Mouse (Mus musculus) splenic B cell, adult 2 months (primary cell): ENCODE data around the gene Atp2a3.

Source experiments
- DNase-seq: peaks from one replicate; pipeline ENCODE4 v3.0.0-alpha.2; 2011; ENCODE audit warnings: low read depth, low spot score
- H3K27me3 ChIP-seq: 2 replicates; pipeline ENCODE4 v1.6.1; 2012; ENCODE audit warnings: mild to moderate bottlenecking, low read length, moderate library complexity, mixed read lengths; ENCODE audit not compliant: control insufficient read depth, poor library complexity, insufficient read depth, severe bottlenecking
- H3K36me3 ChIP-seq: 2 replicates; pipeline ENCODE4 v1.6.1; 2012; ENCODE audit warnings: mild to moderate bottlenecking, low read length, moderate library complexity, mixed read lengths; ENCODE audit not compliant: control insufficient read depth, poor library complexity, insufficient read depth, severe bottlenecking

Atp2a3 gene

GRCm38 (mm10) chr11:72948254-72948653 lies 12.7 kb upstream of the Atp2a3 start:
- Histone ChIP-seq H3K36me3 (no peaks in the 10 kb centered on the region), H3K27me3 (no peaks in the 10 kb centered on the region)
- no peak for DNase-seq

- no peaks in the 10 kb centered on the region for H3K27me3 ChIP-seq
- DNase-seq = no peak
- H3K36me3 ChIP-seq = no peaks in the 10 kb centered on the region
Measured at GRCm38 (mm10) chr11:72951137-72952000, 9.6 kb upstream of the Atp2a3 start.

- H3K27me3 ChIP-seq = no peaks in the 10 kb centered on the region
- H3K36me3 ChIP-seq = no peaks in the 10 kb centered on the region
- DNase-seq = no peak
Measured at GRCm38 (mm10) chr11:72952226-72952625, 8.7 kb upstream of the Atp2a3 start.

- DNase-seq = peak; percentile 32
- H3K27me3 ChIP-seq = no peaks in the 10 kb centered on the region
Measured at GRCm38 (mm10) chr11:72952697-72953096, 8.3 kb upstream of the Atp2a3 start.

GRCm38 (mm10) chr11:72953116-72953439 lies 7.9 kb upstream of the Atp2a3 start:
- no peak for DNase-seq
- Histone ChIP-seq H3K27me3 (no peaks in the 10 kb centered on the region), H3K36me3 (no peaks in the 10 kb centered on the region)

More at GRCm38 (mm10) chr11:72952697-72953096, 8.3 kb upstream of the Atp2a3 start:
- H3K36me3 ChIP-seq = no peaks in the 10 kb centered on the region

GRCm38 (mm10) chr11:72953440-72954151 lies 7.4 kb upstream of the Atp2a3 start:
- DNase-seq = peak; percentile 87
- Histone ChIP-seq H3K36me3 (no peaks in the 10 kb centered on the region), H3K27me3 (no peaks in the 10 kb centered on the region)

GRCm38 (mm10) chr11:72954216-72954615 lies 6.8 kb upstream of the Atp2a3 start:
- DNase-seq = peak; percentile 73
- Histone ChIP-seq H3K36me3 (no peaks in the 10 kb centered on the region), H3K27me3 (no peaks in the 10 kb centered on the region)

GRCm38 (mm10) chr11:72955339-72955974 lies 5.5 kb upstream of the Atp2a3 start:
- no peak for DNase-seq
- Histone ChIP-seq H3K36me3 (no peaks in the 10 kb centered on the region), H3K27me3 (no peaks in the 10 kb centered on the region)

- no peaks in the 10 kb centered on the region for H3K27me3 ChIP-seq
- DNase-seq = peak; percentile 81
- H3K36me3 ChIP-seq = no peaks in the 10 kb centered on the region
Measured at GRCm38 (mm10) chr11:72957318-72957717, 3.7 kb upstream of the Atp2a3 start.

GRCm38 (mm10) chr11:72959924-72960679 lies 867 bp upstream of the Atp2a3 start:
- DNase-seq = peak; percentile 28
- Histone ChIP-seq H3K27me3 (no peaks in the 10 kb centered on the region), H3K36me3 (no peaks in the 10 kb centered on the region)

GRCm38 (mm10) chr11:72960723-72961071 lies 272 bp upstream of the Atp2a3 start:
- DNase-seq = peak; percentile 22
- peaks cover 2% of the 10 kb centered on the region; the same call in 1 of the 2 replicates for H3K36me3 ChIP-seq
- H3K27me3 ChIP-seq = no peaks in the 10 kb centered on the region

- DNase-seq = no peak
Measured at GRCm38 (mm10) chr11:72962378-72962777, 1.4 kb downstream of the Atp2a3 start.

GRCm38 (mm10) chr11:72963058-72963788 lies 2.3 kb downstream of the Atp2a3 start:
- DNase-seq = no peak
- Histone ChIP-seq H3K36me3 (peaks cover 5% of the 10 kb centered on the region), H3K27me3 (no peaks in the 10 kb centered on the region)

More at GRCm38 (mm10) chr11:72962378-72962777, 1.4 kb downstream of the Atp2a3 start:
- Histone ChIP-seq H3K36me3 (peaks cover 5% of the 10 kb centered on the region; the same call in 1 of the 2 replicates), H3K27me3 (no peaks in the 10 kb centered on the region)

GRCm38 (mm10) chr11:72963789-72964294 lies 2.9 kb downstream of the Atp2a3 start:
- no peaks in the 10 kb centered on the region for H3K27me3 ChIP-seq
- H3K36me3 ChIP-seq = peaks cover 6% of the 10 kb centered on the region
- peak; percentile 66 for DNase-seq
